Mouse (Mus musculus) layer of hippocampus, adult 8-10 months (tissue): Measurements from ENCODE around the gene Zfp598. TPM values are rescaled to one million over a fixed set of nuclear protein-coding genes. Genes with fewer than 3 reads are reported as not detected.
A peak's percentile ranks its signal among the peaks of the same experiment; 100 is the strongest.
"Not testable (repeated sequence)": the region's sequence is repeated elsewhere in the genome, so short reads cannot be mapped to it uniquely, and the experiment has no call there.

ENCODE experiments used
- DNase-seq, 2 experiments: peaks; one replicate each; pipeline ENCODE4 v3.0.0; 2022; ENCODE audit warnings: low spot score in 2 of 2
- total RNA-seq, 4 experiments: library from RNA; stranded (reverse); gene quantifications; 2 replicates each; pipeline ENCODE4 v1.2.4; 2022

Zfp598 gene
- total RNA-seq, 4 experiments from 2014 or later: 36.8 to 41.6 (median 38.2) TPM

DNA sequence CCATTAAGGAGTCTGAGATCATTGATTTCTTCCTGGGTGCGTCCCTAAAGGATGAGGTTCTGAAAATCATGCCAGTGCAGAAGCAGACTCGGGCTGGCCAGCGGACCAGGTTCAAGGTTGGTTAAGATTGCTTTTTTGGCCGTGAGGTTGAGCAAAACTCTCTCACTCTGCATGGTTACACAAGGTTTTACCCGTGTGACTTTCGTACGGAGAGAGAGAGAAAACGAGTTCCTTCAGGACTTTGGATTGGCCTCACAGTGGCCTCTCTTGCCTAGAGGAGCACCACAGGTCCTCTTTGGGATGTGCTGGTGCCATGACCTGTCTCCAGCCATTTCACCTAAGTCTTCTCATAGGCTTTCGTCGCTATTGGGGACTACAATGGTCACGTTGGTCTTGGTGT, 51.1 kb downstream of the Zfp598 start:
- not testable (repeated sequence) for DNase-seq

DNA sequence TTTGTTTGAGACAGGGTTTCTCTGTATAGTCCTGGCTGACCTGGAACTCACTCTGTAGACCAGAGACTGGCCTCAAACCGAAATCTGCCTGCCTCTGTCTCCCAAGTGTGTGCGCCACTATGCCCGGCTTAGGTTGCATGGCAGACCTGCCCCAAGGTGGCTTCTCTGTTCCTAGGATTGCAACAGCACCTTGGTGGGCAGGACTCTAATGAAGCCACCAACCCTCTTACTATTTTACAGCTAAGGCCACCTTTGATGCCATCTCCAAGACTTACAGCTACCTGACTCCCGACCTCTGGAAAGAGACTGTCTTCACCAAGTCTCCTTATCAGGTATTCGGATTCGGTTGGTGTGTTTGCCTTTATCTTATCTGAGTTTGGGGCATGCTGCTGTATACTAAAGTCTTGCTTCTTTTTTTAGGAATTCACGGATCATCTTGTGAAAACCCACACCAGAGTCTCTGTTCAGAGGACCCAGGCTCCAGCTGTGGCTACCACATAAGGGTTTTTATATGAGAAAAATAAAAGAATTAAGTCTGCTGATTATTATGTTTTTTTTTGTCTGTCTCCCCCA, 52.0 kb downstream of the Zfp598 start:
- not testable (repeated sequence) for DNase-seq

DNA sequence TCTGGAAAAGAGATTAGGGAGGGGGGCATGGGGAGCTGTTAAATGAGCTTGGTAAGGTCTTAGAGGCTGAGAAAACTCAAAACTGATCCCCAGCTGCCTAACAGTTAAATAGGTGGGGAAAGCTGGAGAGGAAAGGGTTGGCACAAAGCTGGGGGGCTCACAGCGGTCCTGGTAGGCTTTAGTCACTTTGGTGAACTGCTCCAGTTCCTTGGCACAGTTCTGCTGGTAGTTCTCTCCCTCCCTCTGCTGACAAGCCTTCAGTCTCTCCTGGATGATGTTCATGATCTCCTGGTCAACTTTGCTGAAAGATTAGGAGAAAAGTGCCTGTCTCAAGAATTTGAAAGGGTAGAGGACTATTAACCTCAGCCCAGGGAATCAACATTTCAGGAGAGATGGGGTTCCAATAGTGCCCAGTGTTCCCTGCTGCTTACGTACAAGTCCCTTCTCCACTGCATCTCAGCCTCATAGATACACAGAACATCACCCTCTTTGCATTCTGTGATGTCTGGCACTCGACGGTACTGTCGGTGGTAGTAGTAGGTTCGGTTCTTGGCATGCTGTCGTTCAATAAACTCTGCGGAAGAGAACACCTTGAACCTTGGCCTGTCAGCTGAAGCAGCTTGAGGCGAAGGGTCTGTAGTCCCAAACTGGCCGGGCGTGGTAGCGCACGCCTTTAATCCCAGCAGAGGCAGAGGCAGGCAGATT, 52.9 kb downstream of the Zfp598 start:
- DNase-seq: no peak

DNA sequence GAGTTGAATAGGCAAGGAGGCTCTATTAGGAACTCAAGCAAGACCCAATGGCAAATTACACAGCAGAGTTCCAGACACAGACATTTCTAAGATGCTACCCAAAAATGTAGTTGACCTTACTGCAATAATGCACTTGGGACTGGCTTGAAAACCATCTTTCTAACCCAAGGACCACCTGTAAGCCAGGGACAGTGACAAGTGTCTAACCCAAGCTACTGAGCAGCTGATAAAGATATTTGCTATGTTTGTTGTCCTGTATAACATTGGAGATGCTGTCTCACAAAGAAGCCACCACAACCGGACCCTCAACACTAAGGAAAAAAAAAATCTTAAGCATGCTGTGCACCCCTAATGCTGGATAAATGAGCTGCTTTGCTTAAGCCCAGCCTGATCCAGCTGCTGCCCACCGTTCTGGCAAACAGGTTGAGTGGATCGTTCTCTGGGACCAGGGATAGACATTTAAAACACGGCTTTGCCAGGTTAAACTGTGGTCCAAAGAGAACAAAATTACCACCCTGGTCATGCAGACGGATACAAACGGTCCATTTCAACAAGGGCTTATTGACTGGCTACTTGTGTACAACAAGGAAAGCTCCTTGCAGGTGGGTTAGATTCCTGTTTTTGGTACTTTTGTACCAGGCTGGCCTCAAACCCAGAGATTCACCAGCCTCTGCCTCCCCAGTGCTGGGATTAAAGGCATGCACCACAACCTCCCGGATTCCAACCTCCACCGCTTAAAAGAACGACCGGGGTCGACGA, 53.8 kb downstream of the Zfp598 start:
- no peak for DNase-seq

DNA sequence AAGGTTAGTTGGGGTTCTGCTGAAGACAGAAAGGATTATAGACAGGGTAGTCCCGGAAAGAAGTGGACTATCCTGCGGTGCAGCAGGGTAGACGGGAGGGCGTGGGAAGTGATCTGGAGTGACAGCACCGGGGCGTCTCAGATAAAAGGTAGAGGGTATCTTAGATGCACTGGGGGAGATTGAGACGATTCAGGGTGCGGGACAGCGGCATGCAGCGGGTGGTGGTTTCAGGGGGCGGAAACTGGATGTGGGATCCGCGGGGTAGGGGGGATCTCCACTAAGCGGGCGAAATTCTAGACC, 54.3 kb downstream of the Zfp598 start:
- no peak for DNase-seq

DNA sequence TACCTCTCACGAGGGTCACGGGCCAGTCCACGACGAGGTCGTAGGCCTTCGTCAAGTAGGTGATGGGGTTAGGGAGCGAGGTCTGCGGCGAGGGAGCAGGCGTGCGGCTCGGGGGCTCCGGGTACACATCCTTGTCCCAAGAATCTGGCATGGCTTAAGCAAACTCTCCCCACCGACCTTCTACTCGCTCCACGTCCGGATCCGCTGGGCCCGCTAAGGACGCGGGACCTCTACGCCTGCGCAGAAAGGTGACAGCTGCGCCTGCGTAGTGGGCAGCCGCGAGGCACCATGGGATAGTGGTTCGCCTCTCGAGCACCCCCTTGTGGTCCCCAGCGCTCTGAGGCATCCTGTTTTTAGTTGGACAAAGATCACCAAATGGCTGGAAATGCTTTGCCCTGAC, 54.7 kb downstream of the Zfp598 start, which contains the start of gene Ndufb10:
TSS of gene Ndufb10 (minus strand) at position 295 of the 400 bp plus-strand sequence.
- DNase-seq: peak; percentile 90 to 98

DNA sequence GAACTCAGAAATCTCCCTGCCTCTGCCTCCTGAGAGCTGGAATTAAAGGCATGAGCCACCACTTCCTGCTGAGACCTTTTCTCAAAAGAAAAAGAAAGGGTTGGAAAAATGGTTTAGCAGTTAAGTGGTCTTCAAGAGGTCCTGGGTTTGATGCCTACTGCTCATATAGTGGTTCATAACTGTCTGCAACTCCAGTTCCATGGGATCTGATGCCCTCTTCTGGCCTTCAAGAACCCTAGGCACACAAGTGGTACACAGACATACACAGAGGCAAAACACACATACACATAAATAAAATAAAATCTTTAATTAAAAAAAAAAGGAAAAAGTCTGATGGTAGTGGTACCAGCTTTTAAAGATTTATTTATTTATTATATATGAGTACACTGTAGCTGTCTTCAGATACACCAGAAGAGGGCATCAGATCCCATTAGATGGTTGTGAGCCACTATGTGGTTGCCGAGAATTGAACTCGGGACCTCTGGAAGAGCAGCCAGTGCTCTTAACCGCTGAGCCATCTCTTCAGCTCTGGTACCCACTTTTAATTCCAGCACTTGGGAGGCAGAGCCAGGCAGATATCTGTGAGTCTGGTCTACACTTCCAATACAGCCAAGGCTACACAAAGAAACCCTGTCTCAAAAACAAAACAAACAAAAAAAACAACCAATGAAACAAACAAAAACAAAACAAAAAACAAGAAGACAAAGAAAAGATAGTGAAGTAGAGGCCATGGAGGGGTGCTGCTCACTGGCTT, 56.3 kb downstream of the Zfp598 start:
- DNase-seq: no peak

DNA sequence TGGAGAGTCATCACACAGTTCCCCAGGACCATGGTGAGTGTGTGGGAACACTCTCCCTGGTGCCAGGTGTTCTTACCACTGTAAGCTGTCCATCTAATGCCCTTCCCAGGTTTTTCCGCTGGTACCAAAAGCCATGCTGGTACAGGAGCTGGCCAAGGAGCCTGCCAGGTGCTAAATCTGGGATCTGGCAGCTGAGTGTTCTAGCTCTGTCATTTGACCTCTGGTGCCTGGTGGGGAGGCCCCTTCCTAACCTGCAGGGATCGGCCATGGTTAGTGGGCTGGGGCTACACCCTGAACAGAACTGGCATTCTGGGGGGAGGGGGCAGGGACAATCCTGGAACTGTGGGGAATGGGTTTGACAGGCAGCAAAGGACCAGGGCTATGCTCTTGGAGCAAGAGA, 58.1 kb downstream of the Zfp598 start, which contains the start of gene Rpl3l:
TSS of gene Rpl3l (plus strand) at position 203 of the 400 bp plus-strand sequence.
- no peak for DNase-seq

DNA sequence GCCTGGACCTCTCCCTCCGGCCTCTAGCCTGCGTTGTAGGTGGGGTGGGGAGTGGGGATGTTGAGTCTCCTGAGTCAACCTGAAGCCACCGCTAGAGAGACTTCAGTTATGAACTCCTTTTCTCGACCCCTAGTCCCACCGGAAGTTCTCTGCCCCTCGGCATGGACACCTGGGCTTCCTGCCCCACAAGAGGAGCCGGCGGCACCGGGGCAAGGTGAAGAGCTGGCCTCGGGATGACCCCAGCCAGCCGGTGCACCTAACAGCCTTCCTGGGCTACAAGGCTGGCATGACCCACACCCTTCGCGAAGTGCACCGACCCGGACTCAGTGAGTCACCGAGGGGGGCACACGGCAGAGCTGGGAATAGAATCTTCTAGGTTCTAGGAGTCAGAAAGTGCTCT, 58.7 kb downstream of the Zfp598 start:
- DNase-seq: no peak

DNA sequence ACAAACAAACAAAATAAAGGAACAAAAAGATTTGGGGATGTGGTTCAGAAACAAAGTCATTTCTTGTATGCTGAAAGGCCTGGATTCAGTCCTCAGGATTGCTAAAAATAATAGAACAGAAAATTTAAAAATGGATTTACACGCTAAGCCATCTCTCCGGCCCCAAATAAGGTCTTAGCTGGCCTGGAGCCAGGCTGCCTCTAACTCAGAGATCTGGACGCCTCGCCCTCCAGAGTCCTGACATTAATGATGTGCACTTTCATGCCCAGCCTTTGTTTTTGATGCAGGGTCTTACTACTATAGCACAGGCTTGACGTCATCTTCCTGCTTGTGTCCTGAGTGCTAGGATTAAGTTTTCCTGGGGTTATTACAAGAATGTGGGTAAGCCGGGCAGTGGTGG, 59.6 kb downstream of the Zfp598 start:
- no peak for DNase-seq

DNA sequence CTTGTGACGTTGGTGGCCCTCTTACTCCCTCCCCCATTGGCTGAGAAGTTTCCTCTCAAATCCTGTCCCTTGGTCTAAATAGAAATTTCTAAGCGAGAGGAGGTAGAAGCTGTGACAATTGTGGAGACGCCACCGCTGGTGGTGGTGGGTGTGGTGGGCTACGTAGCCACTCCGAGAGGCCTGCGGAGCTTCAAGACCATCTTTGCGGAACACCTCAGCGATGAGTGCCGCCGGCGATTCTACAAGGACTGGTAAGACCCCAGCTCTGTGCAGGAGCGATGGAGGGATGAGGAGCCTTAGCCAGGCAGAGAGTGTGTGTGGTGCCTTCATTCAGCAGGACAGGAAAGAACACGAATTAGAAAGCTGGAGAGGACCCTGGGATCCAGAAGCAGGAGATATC, 61.3 kb downstream of the Zfp598 start:
- DNase-seq: no peak

Other genes with a start within 250 kb of the Zfp598 start
- 10 to 100 TPM; 23.1 to 33.9 (median 27.9) TPM for gene Eci1, start 243.0 kb upstream of the Zfp598 start, total RNA-seq
- gene Dnase1l2, start 226.6 kb upstream of the Zfp598 start, total RNA-seq: 10 to 100 TPM in 1 of 4 experiments, 1 to 10 TPM in 3; 5.8 to 12.1 (median 8.2) TPM
- gene E4f1, start 199.4 kb upstream of the Zfp598 start, total RNA-seq: 10 to 100 TPM; 31.0 to 44.2 (median 38.4) TPM
- 10 to 100 TPM; 54.8 to 62.3 (median 57.7) TPM for gene Pgp, start 199.3 kb upstream of the Zfp598 start, total RNA-seq
- gene Bricd5, start 195.8 kb upstream of the Zfp598 start, total RNA-seq: 1 to 10 TPM in 2 of 4 experiments, under 1 TPM in 2; 0.90 to 2.0 (median 1.4) TPM
- gene Mlst8, start 190.6 kb upstream of the Zfp598 start, total RNA-seq: 10 to 100 TPM; 39.7 to 43.9 (median 41.9) TPM
- 100 to 1,000 TPM; 134 to 172 (median 153) TPM for gene Caskin1, start 181.1 kb upstream of the Zfp598 start, total RNA-seq
- gene Traf7, start 141.7 kb upstream of the Zfp598 start, total RNA-seq: 100 to 1,000 TPM in 2 of 4 experiments, 10 to 100 TPM in 2; 82.9 to 106 (median 97.4) TPM
- 10 to 100 TPM; 63.4 to 66.7 (median 65.6) TPM for gene Rab26, start 135.5 kb upstream of the Zfp598 start, total RNA-seq
- gene Pkd1, start 119.9 kb upstream of the Zfp598 start, total RNA-seq: 100 to 1,000 TPM in 1 of 4 experiments, 10 to 100 TPM in 3; 72.1 to 120 (median 88.4) TPM
- 100 to 1,000 TPM; 149 to 212 (median 191) TPM for gene Tsc2, start 37.1 kb upstream of the Zfp598 start, total RNA-seq
- gene Nthl1, start 37.0 kb upstream of the Zfp598 start, total RNA-seq: 1 to 10 TPM; 6.5 to 9.1 (median 7.6) TPM
- 10 to 100 TPM; 41.9 to 48.7 (median 44.1) TPM for gene Slc9a3r2, start 19.4 kb upstream of the Zfp598 start, total RNA-seq
- 1 to 10 TPM in 3 of 4 experiments, not detected in 1; 1.1 to 2.6 (median 2.5) TPM for gene Npw, start 11.2 kb upstream of the Zfp598 start, total RNA-seq
- gene Syngr3, start 20.3 kb downstream of the Zfp598 start, total RNA-seq: 100 to 1,000 TPM; 137 to 165 (median 150) TPM
- 10 to 100 TPM; 17.9 to 23.4 (median 21.1) TPM for gene Gfer, start 26.5 kb downstream of the Zfp598 start, total RNA-seq
- 1 to 10 TPM; 2.0 to 4.3 (median 3.4) TPM for gene Noxo1, start 26.5 kb downstream of the Zfp598 start, total RNA-seq
- 10 to 100 TPM; 24.2 to 32.3 (median 27.8) TPM for gene Tbl3, start 38.0 kb downstream of the Zfp598 start, total RNA-seq
- gene Rnf151, start 48.4 kb downstream of the Zfp598 start, total RNA-seq: under 1 TPM in 2 of 4 experiments, not detected in 2; 0.36 to 0.47 TPM
- gene Rps2, start 48.4 kb downstream of the Zfp598 start, total RNA-seq: 100 to 1,000 TPM; 282 to 365 (median 323) TPM
- gene Ndufb10, start 54.8 kb downstream of the Zfp598 start, total RNA-seq: 100 to 1,000 TPM; 214 to 227 (median 222) TPM
- gene Rpl3l, start 58.1 kb downstream of the Zfp598 start, total RNA-seq: under 1 TPM; 0.23 to 0.77 (median 0.54) TPM
- 10 to 100 TPM; 41.1 to 50.5 (median 47.2) TPM for gene Msrb1, start 67.0 kb downstream of the Zfp598 start, total RNA-seq
- gene Hs3st6, start 83.3 kb downstream of the Zfp598 start, total RNA-seq: under 1 TPM in 1 of 4 experiments, not detected in 3; 0.23 TPM
- not detected for gene Meiob, start 134.6 kb downstream of the Zfp598 start, total RNA-seq
- 100 to 1,000 TPM; 121 to 133 (median 126) TPM for gene Hagh, start 170.5 kb downstream of the Zfp598 start, total RNA-seq
- gene Fahd1, start 180.7 kb downstream of the Zfp598 start, total RNA-seq: 10 to 100 TPM; 18.5 to 21.1 (median 20.6) TPM
- gene Igfals, start 196.3 kb downstream of the Zfp598 start, total RNA-seq: not detected
- 10 to 100 TPM; 32.1 to 36.8 (median 33.3) TPM for gene Nubp2, start 216.7 kb downstream of the Zfp598 start, total RNA-seq
- gene Spsb3, start 217.0 kb downstream of the Zfp598 start, total RNA-seq: 10 to 100 TPM; 40.6 to 45.3 (median 41.8) TPM
- gene Eme2, start 225.4 kb downstream of the Zfp598 start, total RNA-seq: 10 to 100 TPM; 54.6 to 64.3 (median 62.0) TPM
- gene Mrps34, start 225.4 kb downstream of the Zfp598 start, total RNA-seq: 10 to 100 TPM; 63.3 to 78.7 (median 73.4) TPM
- 10 to 100 TPM; 50.9 to 64.2 (median 51.9) TPM for gene Nme3, start 226.8 kb downstream of the Zfp598 start, total RNA-seq